Mouse (Mus musculus): ENCODE results near the gene Atp5k.

DNA sequence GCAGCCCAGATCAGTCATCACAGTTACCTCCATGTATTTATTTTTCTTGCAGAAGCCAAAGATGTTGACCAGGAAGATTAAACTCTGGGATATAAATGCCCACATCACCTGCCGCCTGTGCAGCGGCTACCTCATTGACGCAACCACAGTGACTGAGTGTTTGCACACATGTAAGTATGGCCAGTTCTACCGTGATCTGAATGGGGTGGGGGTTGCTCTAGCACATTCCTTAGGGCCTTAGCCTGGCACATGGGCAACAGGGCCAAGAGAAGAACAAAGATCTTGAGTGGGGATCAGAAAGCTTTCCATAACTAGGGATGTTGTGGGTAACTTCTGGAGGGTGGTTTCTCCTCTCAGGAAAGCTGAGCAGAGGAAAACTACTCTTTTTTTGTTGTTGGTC lies 39.5 kb upstream of the Atp5k start:
- TF ChIP-seq EP300 (IDR thresholded peaks at IDR 0.05; ENCODE audit: insufficient read depth, low read depth, low read length): no peak
- no peak for TF ChIP-seq POLR2A (IDR thresholded peaks at IDR 0.05; ENCODE audit: insufficient read depth, low read length)
- TF ChIP-seq CTCF (IDR thresholded peaks at IDR 0.05; ENCODE audit: low read depth, low read length): no peak

All from ES-Bruce4 (cell line).